Mouse (Mus musculus) spleen, adult 2 months (tissue): ENCODE results near the gene Atp1a4. TPM values are rescaled to one million over a fixed set of nuclear protein-coding genes. Genes with fewer than 3 reads are reported as not detected.

ENCODE experiments used
- DNase-seq, 2 experiments: peaks; one replicate each; pipeline versions ENCODE4 v3.0.0 to v3.0.0-alpha.2; 2012 to 2021; ENCODE audit warnings: low spot score in 2 of 2, low read depth in 1 of 2
- H3K27ac ChIP-seq: fragments of 200-500 bp; 2 replicates; pipeline ENCODE4 v1.5.1; 2012; ENCODE audit warnings: low read length, inconsistent platforms; ENCODE audit not compliant: insufficient read depth
- H3K27me3 ChIP-seq: fragments of 200-500 bp; 2 replicates; pipeline ENCODE4 v1.6.1; 2012; ENCODE audit warnings: mild to moderate bottlenecking, moderate library complexity, low read length, inconsistent platforms; ENCODE audit not compliant: control insufficient read depth, insufficient read depth
- H3K36me3 ChIP-seq: fragments of 200-500 bp; 2 replicates; pipeline ENCODE4 v1.6.1; 2012; ENCODE audit warnings: mild to moderate bottlenecking, low read length, inconsistent platforms; ENCODE audit not compliant: control insufficient read depth, insufficient read depth
- H3K4me1 ChIP-seq: fragments of 200-500 bp; 2 replicates; pipeline ENCODE4 v1.6.1; 2011; ENCODE audit warnings: inconsistent platforms; ENCODE audit not compliant: control insufficient read depth, insufficient read depth, insufficient read length
- H3K4me3 ChIP-seq: fragments of 200-500 bp; 2 replicates; pipeline ENCODE4 v1.5.1; 2011; ENCODE audit warnings: mild to moderate bottlenecking, inconsistent platforms; ENCODE audit not compliant: insufficient read depth, insufficient read length; ENCODE audit errors: extremely low read depth
- CTCF ChIP-seq: fragments of 200-500 bp; IDR thresholded peaks from 2 replicates; pipeline ENCODE4 v1.5.1; 2011; ENCODE audit warnings: mild to moderate bottlenecking, inconsistent platforms; ENCODE audit not compliant: insufficient read depth, insufficient read length, insufficient replicate concordance; ENCODE audit errors: extremely low read depth
- POLR2A ChIP-seq: fragments of 200-500 bp; IDR thresholded peaks from 2 replicates; pipeline ENCODE4 v1.6.1; 2011; ENCODE audit warnings: low read depth, low read length, inconsistent platforms
- WGBS: fragments of 180-500 bp; shearing (Covaris S2); methylation state at CpG from one replicate; pipeline ENCODE4 v1.1.7; 2018; 5-methylcytosine and 5-hydroxymethylcytosine counted together
- polyA plus RNA-seq: library from polyadenylated mRNA; depleted of rRNA; stranded (reverse); fragments of >200 nt; gene quantifications from 2 replicates; pipeline ENCODE4 v1.2.3, GENCODE M21; 2012; rRNA removed

The Atp1a4 gene
- polyA plus RNA-seq, 1 experiment = not detected

DNA sequence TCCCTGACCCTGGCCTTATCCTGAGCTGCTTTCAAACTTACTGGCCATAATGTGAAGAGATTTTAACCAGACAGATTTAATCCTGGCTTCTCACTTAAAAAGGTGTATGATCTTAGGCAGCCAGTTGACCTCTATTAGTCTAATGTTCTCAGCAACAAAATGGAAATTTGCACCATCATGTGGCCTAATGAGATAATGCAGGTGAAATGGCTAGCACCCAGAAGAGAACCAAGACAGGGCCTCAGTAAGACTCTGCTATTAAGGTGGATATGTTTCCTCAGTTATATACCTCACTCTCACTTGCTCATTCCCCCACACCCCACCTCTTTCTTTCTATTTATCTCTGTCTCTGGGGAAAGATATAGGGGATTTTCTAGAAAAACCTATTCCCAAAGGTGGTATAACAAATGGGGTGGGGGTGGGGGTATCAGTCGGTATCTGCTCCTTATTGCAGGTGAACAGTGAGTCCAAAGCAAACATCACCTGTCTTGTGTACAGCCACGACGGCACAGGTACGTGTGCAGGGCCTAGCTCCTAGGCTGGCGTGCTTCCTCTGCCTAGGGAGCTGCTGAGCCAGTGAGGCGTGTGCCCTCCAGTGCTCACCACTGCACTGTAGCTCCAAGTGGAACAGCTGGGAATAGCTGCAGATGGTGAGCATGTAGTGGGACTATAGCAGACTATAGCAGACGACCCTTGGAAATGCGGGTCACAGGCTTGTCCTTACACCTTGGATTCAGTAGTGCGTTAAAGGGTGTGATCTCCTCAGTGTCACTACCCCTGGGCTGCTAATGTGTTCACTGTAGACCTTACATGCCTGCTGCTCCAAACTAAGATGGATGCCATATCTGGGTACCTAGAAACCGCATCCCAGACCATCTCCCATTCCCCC is 71.6 kb downstream of the Atp1a4 start:
- H3K4me1 ChIP-seq = no peaks in the 10 kb centered on the region
- DNase-seq = no peak
- no peak overlapping the region for H3K4me3 ChIP-seq
- no peaks in the 10 kb centered on the region for H3K27me3 ChIP-seq
- TF ChIP-seq CTCF (no peak), POLR2A (no peak)
- no peak overlapping the region for H3K27ac ChIP-seq
- peaks cover 37% of the 10 kb centered on the region for H3K36me3 ChIP-seq
- WGBS = 97% methylated on average over 10 of the region's 10 CpGs

DNA sequence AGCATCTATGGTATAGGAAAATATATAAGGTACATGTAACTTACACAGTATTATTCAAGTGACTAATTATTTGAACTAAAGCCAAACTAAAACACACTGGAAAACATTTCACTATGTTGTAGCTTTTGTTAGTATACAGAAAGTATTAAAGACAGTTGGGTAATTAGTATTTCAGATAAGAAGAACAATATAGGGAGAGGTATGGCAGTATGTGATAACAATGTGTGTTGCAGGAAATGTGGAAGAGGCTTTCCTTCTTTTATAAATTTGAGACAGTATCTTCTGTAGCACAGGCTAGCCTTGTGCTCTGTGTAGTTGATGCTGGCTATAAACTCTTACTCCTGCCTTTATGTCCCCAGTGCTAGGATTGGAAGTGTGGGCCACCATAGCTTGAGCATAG is 74.3 kb downstream of the Atp1a4 start:
- peaks cover 35% of the 10 kb centered on the region for H3K36me3 ChIP-seq
- H3K27ac ChIP-seq = no peak overlapping the region
- TF ChIP-seq CTCF (no peak), POLR2A (no peak)
- H3K4me3 ChIP-seq = no peak overlapping the region
- H3K27me3 ChIP-seq = no peaks in the 10 kb centered on the region
- H3K4me1 ChIP-seq = no peaks in the 10 kb centered on the region
- DNase-seq = no peak

DNA sequence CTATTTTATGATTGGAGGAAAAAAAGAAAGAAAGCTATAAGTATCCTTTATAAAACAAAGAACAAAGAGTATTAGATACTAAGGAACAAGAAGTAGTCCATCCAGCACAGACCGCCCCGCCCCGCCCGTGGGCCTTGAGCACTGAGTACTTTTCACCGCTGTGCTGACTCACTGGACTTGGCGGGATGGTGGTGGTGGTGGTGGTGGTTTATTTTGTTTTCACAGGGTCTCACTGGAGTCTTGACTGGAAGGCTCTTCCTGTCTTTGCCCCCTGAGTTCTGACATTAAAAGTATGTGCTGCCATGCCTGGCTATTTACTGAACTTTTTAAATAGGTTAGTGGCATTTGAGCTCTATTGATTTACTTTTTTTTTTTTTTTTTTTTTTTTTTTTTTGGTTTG is 75.2 kb downstream of the Atp1a4 start:
- no peak overlapping the region for H3K4me3 ChIP-seq
- H3K27ac ChIP-seq = no peak overlapping the region
- 96% methylated on average over 6 of the region's 6 CpGs for WGBS
- no peaks in the 10 kb centered on the region for H3K4me1 ChIP-seq
- DNase-seq = no peak
- peaks cover 33% of the 10 kb centered on the region for H3K36me3 ChIP-seq
- H3K27me3 ChIP-seq = no peaks in the 10 kb centered on the region
- TF ChIP-seq CTCF = no peak
- no peak for TF ChIP-seq POLR2A

- no peak for TF ChIP-seq POLR2A
- no peak for TF ChIP-seq CTCF
- Histone ChIP-seq H3K27ac (no peak overlapping the region), H3K36me3 (peaks cover 31% of the 10 kb centered on the region), H3K27me3 (no peaks in the 10 kb centered on the region), H3K4me3 (no peak overlapping the region), H3K4me1 (no peaks in the 10 kb centered on the region)
- no peak for DNase-seq
- WGBS = 95% methylated on average over 3 of the region's 3 CpGs
These were observed 76.4 kb downstream of the Atp1a4 start for GRCm38 (mm10) chr1:172181777-172182176.

DNA sequence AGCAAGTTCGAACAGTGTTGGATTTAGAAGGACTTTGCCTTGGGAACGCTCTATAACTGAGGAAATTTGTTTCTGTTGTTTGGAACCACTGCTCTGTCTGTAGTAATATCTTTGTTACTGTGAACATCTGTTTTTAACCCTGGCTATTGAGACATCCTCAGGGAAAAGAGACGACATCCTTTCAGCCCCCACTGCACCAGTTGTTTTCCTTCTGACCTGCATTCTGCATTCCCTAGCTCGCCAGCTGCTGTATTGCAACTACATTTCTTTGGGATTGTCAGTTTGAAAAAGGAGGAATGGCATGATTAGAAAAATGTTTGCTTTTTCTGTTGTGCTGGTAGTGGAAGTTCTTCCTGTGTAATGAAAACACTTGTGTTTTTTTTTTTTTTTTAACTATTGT is 77.3 kb downstream of the Atp1a4 start:
- H3K27ac ChIP-seq = no peak overlapping the region
- peaks cover 25% of the 10 kb centered on the region for H3K36me3 ChIP-seq

GRCm38 (mm10) chr1:172179102-172179501 is 79.1 kb downstream of the Atp1a4 start:
- Histone ChIP-seq H3K4me3 (no peak overlapping the region), H3K36me3 (peaks cover 35% of the 10 kb centered on the region), H3K27ac (no peak overlapping the region), H3K4me1 (no peaks in the 10 kb centered on the region), H3K27me3 (no peaks in the 10 kb centered on the region)
- 75% methylated on average over 7 of the region's 7 CpGs for WGBS
- no peak for DNase-seq
- TF ChIP-seq CTCF (no peak), POLR2A (no peak)

More for the DNA sequence above, 77.3 kb downstream of the Atp1a4 start:
- DNase-seq = no peak
- no peak for TF ChIP-seq CTCF
- Histone ChIP-seq H3K4me3 (no peak overlapping the region), H3K4me1 (no peaks in the 10 kb centered on the region), H3K27me3 (no peaks in the 10 kb centered on the region)
- 91% methylated on average over 4 of the region's 4 CpGs for WGBS

GRCm38 (mm10) chr1:172177791-172178190 is 80.4 kb downstream of the Atp1a4 start:
- DNase-seq = no peak
- no peak for TF ChIP-seq CTCF
- no peak for TF ChIP-seq POLR2A
- H3K4me1 ChIP-seq = no peaks in the 10 kb centered on the region
- no peak overlapping the region for H3K4me3 ChIP-seq
- H3K36me3 ChIP-seq = peaks cover 41% of the 10 kb centered on the region
- H3K27ac ChIP-seq = no peak overlapping the region
- no peaks in the 10 kb centered on the region for H3K27me3 ChIP-seq
- WGBS = 90% methylated on average over 7 of the region's 7 CpGs

Other genes starting within 250 kb of the Atp1a4 start
- 3.7 and 4.3 TPM in 2 replicates for gene Vangl2, start 230.0 kb downstream of the Atp1a4 start, polyA plus RNA-seq
- not detected in 2 replicates for gene Nhlh1, start 200.8 kb downstream of the Atp1a4 start, polyA plus RNA-seq
- gene Copa, start 175.9 kb downstream of the Atp1a4 start, polyA plus RNA-seq = 26.9 and 31.7 TPM in 2 replicates
- 64.0 and 64.4 TPM in 2 replicates for gene Ncstn, start 175.6 kb downstream of the Atp1a4 start, polyA plus RNA-seq
- 26.4 and 28.0 TPM in 2 replicates for gene Pex19, start 131.7 kb downstream of the Atp1a4 start, polyA plus RNA-seq
- 38.5 and 46.1 TPM in 2 replicates for gene Dcaf8, start 110.3 kb downstream of the Atp1a4 start, polyA plus RNA-seq
- gene Pea15a, start 51.6 kb downstream of the Atp1a4 start, polyA plus RNA-seq = 32.4 and 33.5 TPM in 2 replicates
- 0.35 and 0.40 TPM in 2 replicates for gene Casq1, start 38.5 kb downstream of the Atp1a4 start, polyA plus RNA-seq
- gene Igsf8, start 3.2 kb upstream of the Atp1a4 start, polyA plus RNA-seq = 117 and 119 TPM in 2 replicates
- 3.1 and 3.9 TPM in 2 replicates for gene Atp1a2, start 39.6 kb upstream of the Atp1a4 start, polyA plus RNA-seq
- 2.1 and 3.9 TPM in 2 replicates for gene Kcnj9, start 70.9 kb upstream of the Atp1a4 start, polyA plus RNA-seq
- 6.7 and 7.3 TPM in 2 replicates for gene Kcnj10, start 82.8 kb upstream of the Atp1a4 start, polyA plus RNA-seq
- gene Pigm, start 118.1 kb upstream of the Atp1a4 start, polyA plus RNA-seq = 8.8 and 11.5 TPM in 2 replicates
- 4.3 and 5.5 TPM in 2 replicates for gene Slamf9, start 216.9 kb upstream of the Atp1a4 start, polyA plus RNA-seq
- 8.6 and 9.0 TPM in 2 replicates for gene Igsf9, start 223.4 kb upstream of the Atp1a4 start, polyA plus RNA-seq
- gene Tagln2, start 241.6 kb upstream of the Atp1a4 start, polyA plus RNA-seq = 186 and 208 TPM in 2 replicates